Mouse (Mus musculus) C2C12 (cell line): ENCODE data around the gene Tjap1.

Experiments used
- CTCF ChIP-seq: IDR thresholded peaks from one replicate; pipeline ENCODE4 v1.5.1; 2011; ENCODE audit not compliant: control insufficient read depth, insufficient read depth, insufficient read length
- MAX ChIP-seq: IDR thresholded peaks from one replicate; pipeline ENCODE4 v1.6.1; 2011; ENCODE audit warnings: mild to moderate bottlenecking, control low read depth

- TF ChIP-seq CTCF (no peak), MAX (no peak)
These were observed 8.4 kb downstream of the Tjap1 start for GRCm38 (mm10) chr17:46274465-46274864.
